Mouse (Mus musculus): ENCODE data around the gene Lcn6. TPM values are rescaled to one million over a fixed set of nuclear protein-coding genes. Genes with fewer than 3 reads are reported as not detected.

Lcn6 gene
- polyA plus RNA-seq (2014; fragmentation: Illumina TruSeq; extraction: RNeasy Lipid Tissue Mini Kit (QIAGEN cat#74804); ENCODE audit: low read depth, low replicate concordance): not detected

DNA sequence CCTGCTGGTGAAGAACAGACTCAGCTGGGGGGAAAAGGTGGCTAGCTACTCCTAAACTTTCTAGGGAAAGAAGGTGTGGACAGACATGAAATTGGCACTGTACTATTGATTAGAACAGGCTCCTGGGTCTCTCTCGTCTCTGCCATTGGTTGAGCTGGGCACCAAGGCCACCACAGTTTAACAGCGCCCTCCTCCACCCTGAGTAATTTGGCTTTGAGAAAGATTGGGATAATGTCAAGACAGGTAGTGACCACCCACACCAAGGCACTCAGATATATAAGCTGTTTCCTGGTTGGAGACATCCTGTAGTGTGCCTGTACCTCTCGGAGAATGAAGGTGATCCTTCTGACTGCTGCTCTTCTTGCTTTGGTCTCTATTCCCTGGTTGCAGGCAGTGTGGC is at the start of gene Lcn6:
TSS of gene Lcn6 (plus strand) at position 301 of the 400 bp plus-strand sequence.

GRCm38 (mm10) chr2:25627811-25628210 is 48.8 kb upstream of the Lcn6 start, which contains the start of gene Fcna:
Gene Fcna, minus strand, starts transcription at chr2:25628030.

GRCm38 (mm10) chr2:25652902-25653301 is 23.7 kb upstream of the Lcn6 start, which contains the start of gene Lcn8:
Gene Lcn8, plus strand, starts transcription at chr2:25653120.

DNA sequence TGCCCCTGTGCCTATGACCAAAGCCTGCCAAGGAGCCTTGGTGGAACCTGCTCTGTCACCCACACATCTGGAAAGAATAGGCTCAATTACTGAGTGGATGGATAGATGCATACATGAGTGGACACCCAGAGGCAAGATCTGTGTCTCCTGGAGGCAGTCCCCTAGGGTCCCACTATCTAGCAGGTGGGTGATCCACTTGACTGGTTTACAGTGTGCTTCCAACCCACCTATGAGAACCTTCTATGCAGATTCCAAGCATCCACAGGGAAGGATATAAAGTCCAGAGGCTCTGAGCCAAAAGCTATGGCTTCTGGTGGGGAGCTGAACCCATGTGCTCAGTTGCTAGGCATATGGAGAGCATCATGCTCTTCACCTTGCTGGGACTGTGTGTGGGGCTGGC is 18.9 kb upstream of the Lcn6 start, which contains the start of gene Lcn5:
TSS of gene Lcn5 (plus strand) at position 301 of the 400 bp plus-strand sequence.

GRCm38 (mm10) chr2:25682426-25682825 is 5.8 kb downstream of the Lcn6 start, which contains the start of gene Lcn10:
Gene Lcn10, plus strand, starts transcription at chr2:25682726.

DNA sequence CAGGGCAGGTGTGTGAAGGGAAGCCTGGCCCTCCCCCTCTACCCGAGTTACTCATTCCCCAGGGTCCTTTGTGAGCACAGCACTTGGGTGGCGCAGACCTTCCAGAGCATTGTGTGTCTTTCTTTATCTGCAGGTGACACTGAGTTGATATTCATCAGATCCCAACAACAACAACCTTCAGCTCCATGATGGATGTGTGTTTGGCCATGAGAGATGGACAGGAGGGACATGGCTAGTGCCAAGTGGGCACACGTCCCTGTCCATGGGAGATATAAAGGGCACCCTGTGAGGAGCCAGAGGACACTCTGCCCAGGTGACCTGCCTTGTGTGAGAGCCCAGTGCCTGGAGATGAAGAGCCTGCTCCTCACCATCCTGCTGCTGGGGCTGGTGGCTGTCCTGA is 23.2 kb downstream of the Lcn6 start, which contains the start of gene Obp2a:
TSS of gene Obp2a (plus strand) at position 301 of the 400 bp plus-strand sequence.

GRCm38 (mm10) chr2:25706643-25707481 is 30.3 kb downstream of the Lcn6 start, which contains the start of gene Bmyc:
Gene Bmyc, plus strand, starts transcription at chr2:25706739.

Other genes starting within 250 kb of the Lcn6 start
- 33.3 TPM for gene Abca2, start 248.1 kb upstream of the Lcn6 start, polyA plus RNA-seq (2014; fragmentation: Illumina TruSeq; extraction: RNeasy Lipid Tissue Mini Kit (QIAGEN cat#74804); ENCODE audit: low read depth, low replicate concordance)
- 1.3 TPM for gene Clic3, start 219.9 kb upstream of the Lcn6 start, polyA plus RNA-seq (2014; fragmentation: Illumina TruSeq; extraction: RNeasy Lipid Tissue Mini Kit (QIAGEN cat#74804); ENCODE audit: low read depth, low replicate concordance)
- gene Paxx, start 215.7 kb upstream of the Lcn6 start, polyA plus RNA-seq (2014; fragmentation: Illumina TruSeq; extraction: RNeasy Lipid Tissue Mini Kit (QIAGEN cat#74804); ENCODE audit: low read depth, low replicate concordance): 27.9 TPM
- 1,706 TPM for gene Ptgds, start 206.7 kb upstream of the Lcn6 start, polyA plus RNA-seq (2014; fragmentation: Illumina TruSeq; extraction: RNeasy Lipid Tissue Mini Kit (QIAGEN cat#74804); ENCODE audit: low read depth, low replicate concordance)
- not detected for gene Lcn12, start 182.9 kb upstream of the Lcn6 start, polyA plus RNA-seq (2014; fragmentation: Illumina TruSeq; extraction: RNeasy Lipid Tissue Mini Kit (QIAGEN cat#74804); ENCODE audit: low read depth, low replicate concordance)
- gene Fbxw5, start 176.0 kb upstream of the Lcn6 start, polyA plus RNA-seq (2014; fragmentation: Illumina TruSeq; extraction: RNeasy Lipid Tissue Mini Kit (QIAGEN cat#74804); ENCODE audit: low read depth, low replicate concordance): 77.7 TPM
- gene C8g, start 175.1 kb upstream of the Lcn6 start, polyA plus RNA-seq (2014; fragmentation: Illumina TruSeq; extraction: RNeasy Lipid Tissue Mini Kit (QIAGEN cat#74804); ENCODE audit: low read depth, low replicate concordance): 4.2 TPM
- 13.2 TPM for gene Traf2, start 129.8 kb upstream of the Lcn6 start, polyA plus RNA-seq (2014; fragmentation: Illumina TruSeq; extraction: RNeasy Lipid Tissue Mini Kit (QIAGEN cat#74804); ENCODE audit: low read depth, low replicate concordance)
- 280 TPM for gene Edf1, start 118.9 kb upstream of the Lcn6 start, polyA plus RNA-seq (2014; fragmentation: Illumina TruSeq; extraction: RNeasy Lipid Tissue Mini Kit (QIAGEN cat#74804); ENCODE audit: low read depth, low replicate concordance)
- 1.7 TPM for gene Mamdc4, start 101.9 kb upstream of the Lcn6 start, polyA plus RNA-seq (2014; fragmentation: Illumina TruSeq; extraction: RNeasy Lipid Tissue Mini Kit (QIAGEN cat#74804); ENCODE audit: low read depth, low replicate concordance)
- 91.0 TPM for gene Phpt1, start 101.6 kb upstream of the Lcn6 start, polyA plus RNA-seq (2014; fragmentation: Illumina TruSeq; extraction: RNeasy Lipid Tissue Mini Kit (QIAGEN cat#74804); ENCODE audit: low read depth, low replicate concordance)
- 0.08 TPM for gene Ajm1, start 95.0 kb upstream of the Lcn6 start, polyA plus RNA-seq (2014; fragmentation: Illumina TruSeq; extraction: RNeasy Lipid Tissue Mini Kit (QIAGEN cat#74804); ENCODE audit: low read depth, low replicate concordance)
- 77.4 TPM for gene Rabl6, start 68.3 kb upstream of the Lcn6 start, polyA plus RNA-seq (2014; fragmentation: Illumina TruSeq; extraction: RNeasy Lipid Tissue Mini Kit (QIAGEN cat#74804); ENCODE audit: low read depth, low replicate concordance)
- not detected for gene Ccdc183, start 59.1 kb upstream of the Lcn6 start, polyA plus RNA-seq (2014; fragmentation: Illumina TruSeq; extraction: RNeasy Lipid Tissue Mini Kit (QIAGEN cat#74804); ENCODE audit: low read depth, low replicate concordance)
- 55.1 TPM for gene Tmem141, start 54.8 kb upstream of the Lcn6 start, polyA plus RNA-seq (2014; fragmentation: Illumina TruSeq; extraction: RNeasy Lipid Tissue Mini Kit (QIAGEN cat#74804); ENCODE audit: low read depth, low replicate concordance)
- 4.1 TPM for gene Fcna, start 48.8 kb upstream of the Lcn6 start, polyA plus RNA-seq (2014; fragmentation: Illumina TruSeq; extraction: RNeasy Lipid Tissue Mini Kit (QIAGEN cat#74804); ENCODE audit: low read depth, low replicate concordance)
- not detected for gene Lcn8, start 23.7 kb upstream of the Lcn6 start, polyA plus RNA-seq (2014; fragmentation: Illumina TruSeq; extraction: RNeasy Lipid Tissue Mini Kit (QIAGEN cat#74804); ENCODE audit: low read depth, low replicate concordance)
- gene Lcn5, start 18.8 kb upstream of the Lcn6 start, polyA plus RNA-seq (2014; fragmentation: Illumina TruSeq; extraction: RNeasy Lipid Tissue Mini Kit (QIAGEN cat#74804); ENCODE audit: low read depth, low replicate concordance): not detected
- not detected for gene Lcn10, start 5.9 kb downstream of the Lcn6 start, polyA plus RNA-seq (2014; fragmentation: Illumina TruSeq; extraction: RNeasy Lipid Tissue Mini Kit (QIAGEN cat#74804); ENCODE audit: low read depth, low replicate concordance)
- gene Obp2a, start 23.3 kb downstream of the Lcn6 start, polyA plus RNA-seq (2014; fragmentation: Illumina TruSeq; extraction: RNeasy Lipid Tissue Mini Kit (QIAGEN cat#74804); ENCODE audit: low read depth, low replicate concordance): not detected
- gene Bmyc, start 30.0 kb downstream of the Lcn6 start, polyA plus RNA-seq (2014; fragmentation: Illumina TruSeq; extraction: RNeasy Lipid Tissue Mini Kit (QIAGEN cat#74804); ENCODE audit: low read depth, low replicate concordance): 16.2 TPM
- gene Obp2b, start 60.2 kb downstream of the Lcn6 start, polyA plus RNA-seq (2014; fragmentation: Illumina TruSeq; extraction: RNeasy Lipid Tissue Mini Kit (QIAGEN cat#74804); ENCODE audit: low read depth, low replicate concordance): not detected
- not detected for gene Lcn3, start 88.8 kb downstream of the Lcn6 start, polyA plus RNA-seq (2014; fragmentation: Illumina TruSeq; extraction: RNeasy Lipid Tissue Mini Kit (QIAGEN cat#74804); ENCODE audit: low read depth, low replicate concordance)
- not detected for gene Lcn11, start 100.2 kb downstream of the Lcn6 start, polyA plus RNA-seq (2014; fragmentation: Illumina TruSeq; extraction: RNeasy Lipid Tissue Mini Kit (QIAGEN cat#74804); ENCODE audit: low read depth, low replicate concordance)
- not detected for gene Gm13539, start 105.5 kb downstream of the Lcn6 start, polyA plus RNA-seq (2014; fragmentation: Illumina TruSeq; extraction: RNeasy Lipid Tissue Mini Kit (QIAGEN cat#74804); ENCODE audit: low read depth, low replicate concordance)
- gene Glt6d1, start 139.1 kb downstream of the Lcn6 start, polyA plus RNA-seq (2014; fragmentation: Illumina TruSeq; extraction: RNeasy Lipid Tissue Mini Kit (QIAGEN cat#74804); ENCODE audit: low read depth, low replicate concordance): not detected
- gene Lcn9, start 146.4 kb downstream of the Lcn6 start, polyA plus RNA-seq (2014; fragmentation: Illumina TruSeq; extraction: RNeasy Lipid Tissue Mini Kit (QIAGEN cat#74804); ENCODE audit: low read depth, low replicate concordance): not detected
- not detected for gene Sohlh1, start 170.5 kb downstream of the Lcn6 start, polyA plus RNA-seq (2014; fragmentation: Illumina TruSeq; extraction: RNeasy Lipid Tissue Mini Kit (QIAGEN cat#74804); ENCODE audit: low read depth, low replicate concordance)
- gene Kcnt1, start 186.9 kb downstream of the Lcn6 start, polyA plus RNA-seq (2014; fragmentation: Illumina TruSeq; extraction: RNeasy Lipid Tissue Mini Kit (QIAGEN cat#74804); ENCODE audit: low read depth, low replicate concordance): 0.47 TPM

Measured in heart, adult 10 weeks (tissue).